Mouse (Mus musculus): Measurements from ENCODE around the gene Lhfpl5.
"Not testable (repeated sequence)": the region's sequence is repeated elsewhere in the genome, so short reads cannot be mapped to it uniquely, and the experiment has no call there.

Gene Lhfpl5

DNA sequence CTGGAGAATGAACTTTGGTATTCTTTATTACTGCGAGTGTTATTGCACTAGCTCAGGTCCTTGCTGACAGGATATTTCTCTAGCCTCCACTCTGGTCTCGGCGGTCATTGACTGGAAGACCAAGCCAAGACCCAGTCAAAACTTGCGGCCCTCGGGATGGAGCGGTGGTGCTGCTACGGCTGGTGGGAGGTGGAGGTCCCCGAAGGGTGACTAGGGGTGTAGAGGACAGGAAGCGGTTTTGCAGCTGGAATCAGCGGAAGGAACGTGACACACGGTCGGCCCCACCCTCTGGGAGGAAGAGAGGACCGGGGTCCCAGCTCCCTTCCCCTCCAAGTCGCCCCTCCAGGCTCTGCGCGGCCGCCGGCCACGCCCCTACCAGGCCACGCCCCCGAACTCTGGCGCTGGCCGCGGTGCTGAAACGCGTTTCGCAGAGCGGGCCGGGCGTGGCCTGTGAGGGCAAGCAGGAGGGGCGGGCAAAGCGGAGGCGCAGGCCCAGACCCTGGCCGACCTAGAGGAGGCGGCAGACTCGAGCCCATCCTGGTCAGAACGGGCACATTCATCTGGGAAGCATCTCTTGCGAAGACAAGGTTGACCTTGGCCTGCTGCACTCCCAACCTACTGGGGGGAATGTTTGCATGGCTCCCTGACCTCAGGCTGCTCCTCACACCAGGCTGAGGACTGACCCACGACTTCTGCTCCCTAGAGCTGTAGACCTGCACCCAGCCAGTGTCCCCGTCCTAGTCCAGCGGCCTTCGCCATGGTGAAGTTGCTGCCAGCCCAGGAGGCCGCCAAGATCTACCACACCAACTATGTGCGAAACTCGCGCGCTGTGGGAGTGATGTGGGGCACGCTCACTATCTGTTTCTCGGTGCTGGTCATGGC, at the start of gene Lhfpl5:
Gene Lhfpl5 (plus strand): TSS at position 398 of the 882 bp plus-strand sequence.
- DNase-seq (ENCODE audit: low read depth, low spot score) = peak; percentile 75

DNA sequence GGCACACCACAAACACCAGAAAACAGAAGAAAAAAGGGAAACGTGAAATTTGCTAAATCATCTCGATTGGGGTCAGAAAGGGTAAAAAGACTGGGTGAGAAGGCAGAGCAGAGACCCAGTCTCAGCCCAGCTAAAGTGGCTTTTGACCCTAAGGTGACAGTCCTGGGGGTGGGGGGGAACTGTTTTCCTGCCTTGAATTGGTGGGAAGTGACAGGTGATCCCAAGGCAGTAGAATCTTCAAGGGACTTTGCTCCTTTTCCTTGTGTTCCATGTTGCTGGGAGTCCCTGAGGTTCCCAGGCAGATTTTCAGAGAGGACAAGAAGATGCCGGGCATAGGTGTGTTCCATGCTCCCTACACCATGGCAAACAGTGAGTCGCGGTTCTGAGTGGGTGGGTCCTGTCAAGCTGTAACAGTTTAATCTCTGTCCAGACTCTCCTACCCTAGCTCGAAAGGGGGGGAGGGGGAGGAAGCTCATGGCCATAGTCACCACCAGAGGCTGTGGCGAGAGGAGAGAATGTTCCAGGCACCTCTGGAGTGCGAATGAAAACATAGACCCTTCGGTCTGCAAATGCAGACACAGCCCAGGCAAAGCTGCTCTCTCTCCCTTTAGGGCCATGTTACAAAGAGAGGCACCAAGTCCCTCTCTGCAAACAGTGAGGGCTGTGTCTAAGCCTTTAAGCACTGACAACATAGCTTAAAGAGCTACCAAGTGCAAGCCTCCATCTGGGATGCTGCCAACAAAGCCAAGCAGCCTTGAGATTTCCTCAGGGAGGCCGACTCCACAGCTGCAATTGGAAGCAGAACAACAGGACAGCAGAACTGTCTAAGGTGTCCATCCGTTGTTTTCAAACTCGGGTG, 48.0 kb upstream of the Lhfpl5 start:
- no peak for DNase-seq (ENCODE audit: low read depth, low spot score)

DNA sequence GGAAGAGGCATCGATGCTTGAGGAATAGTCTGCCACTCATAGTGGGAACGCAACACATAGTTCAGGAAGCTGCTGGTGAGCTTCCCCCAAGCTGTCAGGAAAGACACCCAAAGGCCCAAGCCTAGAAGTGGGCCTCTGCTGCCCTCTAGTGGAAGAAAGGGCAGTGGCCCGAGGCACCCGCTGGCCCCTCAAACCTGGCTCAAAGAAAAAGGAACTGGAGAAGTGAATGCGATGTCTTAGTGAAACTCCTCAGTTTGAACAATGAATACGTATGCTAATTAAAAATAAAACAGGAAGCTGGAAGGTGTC, 47.4 kb upstream of the Lhfpl5 start:
- DNase-seq (ENCODE audit: low read depth, low spot score) = peak; percentile 78

DNA sequence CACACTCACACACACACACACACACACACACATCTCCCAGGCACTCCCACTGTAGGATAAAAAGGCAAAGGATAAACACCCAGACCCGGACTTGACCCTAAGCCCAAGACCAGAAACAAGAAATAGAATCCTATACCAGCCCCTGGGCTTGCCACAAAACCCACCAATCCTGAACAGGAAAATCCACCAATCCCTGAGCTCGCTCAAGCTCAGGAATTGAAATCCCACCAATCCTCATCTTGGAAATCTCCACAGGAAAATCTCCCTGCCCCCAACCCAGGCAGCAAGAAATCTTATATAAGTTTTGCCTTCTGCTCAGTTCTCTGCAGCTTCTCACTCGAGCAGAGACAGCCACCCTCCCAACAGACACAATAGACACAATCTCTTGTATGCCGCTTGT, 46.3 kb upstream of the Lhfpl5 start:
- DNase-seq (ENCODE audit: low read depth, low spot score) = no peak

DNA sequence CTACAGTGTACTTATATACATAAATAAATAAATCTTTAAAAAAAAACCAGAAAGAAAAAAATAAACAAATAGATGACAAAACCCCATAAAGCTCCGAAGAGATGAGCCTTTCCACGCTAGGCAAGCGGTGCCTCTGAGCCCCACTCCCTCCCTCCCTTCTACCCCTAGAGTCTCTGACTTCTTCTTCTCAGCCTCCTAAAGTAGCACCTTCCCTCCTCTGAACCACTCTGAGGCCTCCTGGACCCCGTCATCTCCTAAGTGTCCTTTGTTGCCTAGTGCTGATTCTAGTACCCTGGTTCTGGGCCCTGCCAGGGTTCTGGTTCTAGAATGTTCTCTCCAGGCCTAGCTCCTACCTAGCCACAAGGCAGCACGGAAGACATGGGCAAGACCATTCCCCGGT, 44.9 kb upstream of the Lhfpl5 start, which contains the start of gene Armc12:
Gene Armc12 (plus strand): TSS at position 301 of the 400 bp plus-strand sequence.
- DNase-seq (ENCODE audit: low read depth, low spot score) = no peak

DNA sequence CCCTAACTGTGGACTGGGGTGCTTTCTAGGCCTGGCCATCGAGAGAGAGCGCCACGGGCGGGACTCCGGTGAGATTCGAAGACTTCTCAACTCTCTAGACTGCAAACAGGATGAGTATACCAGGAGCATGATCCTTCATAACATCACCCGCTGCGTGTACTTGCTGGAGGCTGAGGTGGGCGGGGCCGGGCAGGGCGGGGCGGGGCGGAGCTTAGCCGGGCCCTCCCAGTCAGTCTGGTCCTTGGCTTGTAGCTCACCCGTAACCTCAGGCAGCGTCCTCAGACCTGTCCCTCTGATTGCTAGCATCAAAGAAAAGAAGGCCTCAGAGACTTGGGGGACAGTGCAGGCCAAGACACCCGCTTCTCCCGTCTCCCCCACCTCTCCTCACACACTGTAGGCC, 43.5 kb upstream of the Lhfpl5 start:
- no peak for DNase-seq (ENCODE audit: low read depth, low spot score)

DNA sequence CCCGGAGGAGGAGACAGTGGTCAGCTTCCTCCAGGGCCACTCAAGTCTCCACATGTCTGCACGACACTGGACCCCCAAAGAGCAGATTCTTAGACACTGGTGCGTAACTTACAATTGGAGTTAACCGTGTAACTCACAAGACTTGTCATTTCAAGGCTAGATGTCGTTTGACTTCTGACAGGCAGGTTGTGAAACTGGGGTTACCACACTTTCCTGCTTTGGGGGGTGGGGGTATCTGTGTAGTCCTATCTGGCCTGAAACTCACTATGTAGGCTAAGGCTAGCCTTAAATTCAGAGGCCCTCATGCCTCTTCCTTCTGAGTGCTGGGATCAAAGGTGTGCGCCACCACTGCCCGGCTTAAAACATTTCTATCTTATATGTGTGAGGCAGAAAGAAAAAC, 42.9 kb upstream of the Lhfpl5 start:
- DNase-seq (ENCODE audit: low read depth, low spot score) = no peak

DNA sequence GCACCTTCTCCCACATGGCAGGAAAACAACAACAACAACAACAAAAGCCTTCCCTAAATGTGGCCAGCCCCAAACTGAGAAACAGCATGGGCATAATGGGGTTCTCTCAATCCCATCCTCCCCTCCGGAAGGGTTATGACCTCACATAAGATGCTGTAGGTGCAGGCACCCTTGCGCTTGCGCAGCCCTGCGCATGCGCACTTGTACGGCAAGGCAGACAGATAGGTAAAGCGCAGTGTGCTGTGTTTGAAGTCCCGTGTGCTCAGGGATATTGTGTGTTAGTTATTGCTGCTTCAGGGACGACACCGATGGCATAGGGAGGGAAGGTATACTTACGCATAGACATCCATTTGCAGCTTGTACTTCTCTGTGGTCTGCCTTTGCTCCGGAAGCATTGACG, 42.1 kb upstream of the Lhfpl5 start:
- no peak for DNase-seq (ENCODE audit: low read depth, low spot score)

DNA sequence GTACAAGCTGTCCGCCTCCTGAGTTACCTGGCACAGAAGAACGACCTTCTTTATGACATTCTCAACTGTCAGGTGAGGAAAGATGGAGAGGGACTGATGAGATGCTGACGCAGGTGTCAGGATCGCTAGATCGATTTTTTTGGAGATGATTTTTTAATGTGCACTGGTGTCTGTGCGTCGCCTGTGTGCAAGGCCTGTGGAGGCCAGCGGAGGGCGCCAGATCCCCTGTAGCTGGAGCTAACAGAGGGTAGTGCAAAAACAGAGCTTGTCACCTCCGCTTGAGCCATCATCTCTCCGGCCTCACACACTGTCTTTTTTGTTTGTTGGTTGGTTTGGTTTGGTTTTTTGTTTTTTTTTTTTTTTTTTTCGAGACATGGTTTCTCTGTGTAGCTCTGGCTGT, 37.6 kb upstream of the Lhfpl5 start:
- DNase-seq (ENCODE audit: low read depth, low spot score) = no peak

DNA sequence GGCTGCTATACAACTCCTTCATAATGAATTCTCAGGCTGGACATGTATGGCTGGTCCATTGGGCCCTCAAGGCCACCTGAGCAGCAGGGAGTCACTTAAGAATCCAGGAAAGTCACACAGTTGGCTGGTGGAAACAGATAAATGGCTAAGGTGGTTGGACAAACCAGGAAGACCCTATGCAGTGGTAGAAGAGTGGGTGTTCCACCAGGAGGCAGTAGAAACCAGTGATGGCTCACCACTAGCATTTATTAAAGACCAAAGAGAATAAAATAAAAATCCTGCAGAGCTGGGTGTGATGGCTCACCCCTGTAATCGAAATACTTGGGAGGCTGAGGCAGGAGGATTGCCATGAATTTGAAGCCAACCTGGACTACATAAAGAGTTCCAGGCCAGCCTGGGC, 28.5 kb upstream of the Lhfpl5 start:
- no peak for DNase-seq (ENCODE audit: low read depth, low spot score)

DNA sequence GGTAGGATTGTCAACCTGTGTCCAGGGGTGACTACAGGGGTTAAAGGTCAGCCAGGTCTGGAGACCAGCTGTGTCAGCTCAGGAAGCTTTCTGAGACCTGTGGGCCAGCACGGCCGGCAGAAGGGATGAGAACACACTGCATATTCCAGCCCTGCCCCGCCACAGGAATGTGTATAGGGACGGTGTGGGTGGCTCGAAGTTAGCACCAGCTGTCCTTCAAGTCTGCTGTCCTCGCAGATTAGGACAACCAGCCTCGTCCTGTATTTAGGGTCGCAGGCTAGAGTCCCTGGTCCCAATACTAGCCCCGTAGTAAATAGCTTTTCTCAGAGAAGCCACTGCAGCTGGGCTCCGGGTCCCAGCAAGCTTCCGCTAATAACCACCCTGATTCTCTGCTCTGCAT, 26.9 kb upstream of the Lhfpl5 start:
- DNase-seq (ENCODE audit: low read depth, low spot score) = no peak

DNA sequence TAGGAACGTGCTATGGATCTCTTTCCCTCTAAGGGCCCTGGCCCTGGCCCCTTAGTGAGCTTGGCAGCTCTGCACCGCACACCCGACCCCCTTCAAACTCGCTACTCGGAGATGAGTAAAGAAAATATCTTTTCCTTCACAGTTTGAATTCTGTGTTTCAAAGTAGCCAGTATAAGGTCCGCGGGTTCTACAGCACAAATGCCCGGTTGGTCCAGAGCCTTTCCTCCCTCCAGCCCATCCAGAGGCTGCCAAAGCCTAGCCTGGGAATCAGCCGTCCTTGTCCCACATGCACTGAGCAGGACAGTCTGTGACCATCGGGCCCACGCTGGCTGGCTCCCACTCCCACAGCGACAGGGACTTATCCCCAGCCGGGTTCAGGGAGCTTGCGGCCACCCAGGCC, 26.3 kb upstream of the Lhfpl5 start, which contains the start of gene Clpsl2:
Gene Clpsl2 (plus strand): TSS at position 301 of the 400 bp plus-strand sequence.
- DNase-seq (ENCODE audit: low read depth, low spot score) = no peak

DNA sequence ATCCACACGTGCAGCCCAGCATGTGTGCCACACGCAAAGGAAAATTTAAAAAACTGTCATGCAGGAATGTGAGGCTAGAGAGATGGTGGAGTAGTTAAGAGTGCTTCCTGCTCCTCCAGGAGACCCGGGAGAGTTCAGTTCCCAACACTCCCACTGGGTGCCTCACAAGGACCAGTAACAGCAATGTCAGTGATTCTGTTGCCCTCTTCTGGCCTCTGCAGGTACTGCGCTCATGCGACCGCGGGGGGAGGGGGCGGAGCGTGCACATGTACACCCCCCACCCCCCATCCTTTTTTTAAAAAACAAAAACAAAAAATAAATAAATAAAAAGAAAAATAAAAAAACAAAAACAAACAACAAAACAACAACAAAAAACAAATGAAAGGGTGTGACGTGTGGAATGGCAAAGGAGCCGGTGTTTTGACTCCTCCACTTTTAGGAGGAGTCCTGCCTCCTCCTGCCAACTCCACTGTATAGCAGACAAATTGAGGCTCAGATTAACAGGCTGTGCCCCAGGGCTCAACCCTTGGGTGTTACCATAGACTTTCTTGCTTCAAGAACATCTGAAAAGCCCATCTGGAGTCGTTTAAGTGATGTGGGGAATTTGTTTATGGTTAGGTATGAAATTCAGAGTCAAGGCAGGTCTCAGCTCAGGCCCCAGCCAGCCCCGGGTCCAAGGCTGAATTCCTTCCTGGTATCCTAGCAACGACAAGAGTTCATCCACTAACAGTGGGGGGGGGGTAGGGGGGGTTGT, 22.2 kb upstream of the Lhfpl5 start:
- peak; percentile 85 for DNase-seq (ENCODE audit: low read depth, low spot score)

DNA sequence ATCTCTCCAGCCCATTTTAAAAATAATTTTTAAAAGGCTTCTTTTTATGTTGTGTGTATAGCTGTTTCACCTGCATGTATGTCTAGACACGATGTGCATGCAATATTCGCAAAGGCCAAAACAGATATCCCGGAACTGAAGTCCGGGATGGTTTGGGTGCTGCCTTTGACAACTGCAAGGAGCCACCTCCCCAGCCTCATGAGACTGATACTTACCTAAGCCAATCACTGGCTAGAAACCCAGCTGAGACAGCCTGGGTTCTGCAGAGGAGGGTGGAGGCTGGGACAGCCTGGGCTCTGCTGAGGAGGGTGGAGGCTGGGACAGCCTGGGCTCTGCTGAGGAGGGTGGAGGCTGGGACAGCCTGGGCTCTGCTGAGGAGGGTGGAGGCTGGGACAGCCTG, 21.4 kb upstream of the Lhfpl5 start:
- DNase-seq (ENCODE audit: low read depth, low spot score) = not testable (repeated sequence)

DNA sequence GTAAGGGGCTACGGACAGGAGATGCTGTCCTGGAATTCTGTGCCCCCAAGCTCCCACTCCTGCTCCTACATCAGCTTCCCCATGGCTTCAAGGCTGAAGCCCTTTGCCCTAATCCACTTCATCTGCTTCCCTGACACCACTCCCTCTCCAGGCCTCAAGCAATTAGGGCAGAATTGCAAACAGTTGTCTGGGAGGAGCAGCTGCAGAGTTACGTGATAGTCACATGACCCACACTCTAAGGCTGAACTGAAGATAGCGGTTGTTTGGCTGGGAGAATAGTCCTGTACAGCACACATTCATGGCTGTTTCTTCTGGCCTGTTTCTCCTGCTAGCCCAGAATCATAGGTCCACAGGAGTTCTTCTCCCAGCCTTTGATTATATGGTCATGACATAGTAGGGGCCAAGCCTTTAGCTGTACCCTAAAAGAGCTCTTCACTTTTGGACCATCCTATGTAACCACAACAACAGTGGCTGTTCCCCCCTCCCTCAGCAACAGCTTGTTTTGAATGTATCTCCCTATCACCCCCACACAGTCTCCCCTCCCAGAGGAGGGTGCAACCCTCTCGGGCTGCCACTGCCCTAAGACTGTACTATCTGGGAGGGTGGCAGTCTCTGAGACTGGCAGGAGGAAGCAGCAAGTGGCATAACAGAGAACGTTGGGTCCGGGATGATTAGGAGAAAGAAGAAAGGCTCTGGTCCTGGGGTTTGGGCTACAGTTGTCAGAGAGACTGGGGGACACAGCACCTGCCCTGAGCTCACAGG, 18.6 kb upstream of the Lhfpl5 start:
- no peak for DNase-seq (ENCODE audit: low read depth, low spot score)

DNA sequence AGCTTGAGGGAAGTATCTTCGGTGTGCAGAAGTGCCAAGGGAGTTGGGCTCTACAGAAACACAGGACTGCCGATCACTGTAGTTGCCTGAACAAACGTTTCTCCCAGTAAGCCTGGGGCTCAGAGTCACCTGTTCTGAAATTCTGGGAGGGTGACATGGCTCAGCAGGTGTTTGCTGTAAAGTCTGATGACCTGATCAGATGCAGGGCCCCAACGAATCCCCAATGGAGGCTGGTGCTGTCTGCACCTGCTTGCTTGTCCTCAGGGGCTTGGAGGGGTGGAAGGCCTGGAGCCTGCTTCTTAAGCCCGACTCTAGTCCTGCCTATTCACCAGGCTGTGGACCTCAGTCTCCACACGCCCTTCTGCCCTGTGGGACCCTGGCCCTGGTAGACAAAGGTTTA, 17.7 kb upstream of the Lhfpl5 start:
- no peak for DNase-seq (ENCODE audit: low read depth, low spot score)

DNA sequence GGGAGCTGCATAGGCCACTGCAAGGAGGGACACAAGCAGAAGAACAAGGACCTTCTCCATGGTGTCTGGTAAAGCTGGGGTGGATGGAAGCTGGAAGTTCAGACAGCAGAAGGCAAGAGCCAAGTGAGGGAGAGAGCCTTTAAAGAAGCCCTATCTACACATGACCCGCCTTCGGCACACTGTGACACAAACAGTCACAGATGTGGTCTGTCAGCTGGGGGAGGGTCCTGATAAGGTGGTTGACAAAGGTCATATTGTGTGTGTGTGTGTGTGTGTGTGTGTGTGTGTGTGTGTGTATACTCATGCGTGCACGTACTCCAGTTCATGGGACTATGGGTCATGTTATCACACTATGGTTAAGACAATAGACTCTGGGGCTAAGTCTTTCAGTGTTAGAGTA, 14.8 kb upstream of the Lhfpl5 start, which contains the start of gene Clps:
Gene Clps (minus strand): TSS at position 169 of the 400 bp plus-strand sequence.
- no peak for DNase-seq (ENCODE audit: low read depth, low spot score)

DNA sequence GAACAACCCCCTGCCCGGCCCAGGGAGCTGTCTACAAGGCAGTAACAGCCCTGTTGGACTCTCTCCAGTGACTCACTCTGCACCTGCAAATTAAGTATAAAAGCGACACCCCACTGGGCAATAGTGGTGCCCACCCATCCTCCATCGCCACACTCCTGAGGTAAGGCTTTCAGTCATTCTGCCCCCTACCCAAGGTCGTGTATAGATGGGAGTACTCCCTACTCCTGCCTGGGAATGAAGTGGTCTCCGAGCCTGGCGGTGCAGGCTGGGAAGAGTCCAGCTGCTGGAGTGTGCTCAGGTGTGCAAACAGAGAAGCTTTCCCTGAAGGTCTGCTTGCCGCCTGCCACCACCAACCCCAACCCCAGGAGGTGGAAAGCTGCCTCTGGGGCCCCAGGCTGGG, 13.8 kb upstream of the Lhfpl5 start:
- DNase-seq (ENCODE audit: low read depth, low spot score) = no peak

DNA sequence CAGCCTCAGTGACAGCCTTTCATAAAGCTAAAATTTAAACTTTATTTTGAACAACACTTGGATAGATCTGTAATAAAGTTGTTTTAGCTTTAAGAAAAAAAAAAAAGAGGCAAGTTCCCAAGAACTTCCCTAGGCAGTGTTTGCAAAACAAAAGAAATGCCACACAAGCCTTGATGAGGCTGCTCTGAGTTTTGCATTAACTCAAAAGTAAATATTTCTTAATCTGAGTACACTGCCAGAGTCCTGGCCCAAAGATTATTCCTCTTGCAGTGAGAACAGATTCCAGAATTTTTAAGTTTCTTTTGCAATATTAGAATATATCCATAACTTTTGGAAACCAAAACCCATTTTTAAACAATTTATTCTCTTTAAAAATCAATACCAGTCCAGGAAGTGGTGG, 10.3 kb upstream of the Lhfpl5 start:
- DNase-seq (ENCODE audit: low read depth, low spot score) = no peak

DNA sequence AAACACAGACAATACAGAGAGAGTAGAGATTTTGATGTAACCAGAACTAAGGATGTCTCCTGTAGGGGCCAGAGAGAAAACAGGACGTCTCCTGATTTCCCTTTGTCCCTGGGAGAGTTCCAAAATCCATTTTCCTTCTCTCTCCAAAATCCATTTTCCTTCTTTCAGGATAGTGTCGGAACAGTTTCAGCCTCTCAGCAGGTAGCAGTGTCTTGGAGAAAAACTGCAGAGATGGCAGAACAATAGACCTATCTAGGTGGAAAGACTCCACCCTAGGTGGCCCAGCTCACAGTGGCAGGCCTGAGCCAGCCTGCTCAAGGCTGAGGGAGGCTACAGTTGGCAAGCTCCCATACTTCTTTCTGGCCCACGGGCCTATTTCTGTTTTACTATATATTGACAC, 7.9 kb upstream of the Lhfpl5 start:
- DNase-seq (ENCODE audit: low read depth, low spot score) = no peak

DNA sequence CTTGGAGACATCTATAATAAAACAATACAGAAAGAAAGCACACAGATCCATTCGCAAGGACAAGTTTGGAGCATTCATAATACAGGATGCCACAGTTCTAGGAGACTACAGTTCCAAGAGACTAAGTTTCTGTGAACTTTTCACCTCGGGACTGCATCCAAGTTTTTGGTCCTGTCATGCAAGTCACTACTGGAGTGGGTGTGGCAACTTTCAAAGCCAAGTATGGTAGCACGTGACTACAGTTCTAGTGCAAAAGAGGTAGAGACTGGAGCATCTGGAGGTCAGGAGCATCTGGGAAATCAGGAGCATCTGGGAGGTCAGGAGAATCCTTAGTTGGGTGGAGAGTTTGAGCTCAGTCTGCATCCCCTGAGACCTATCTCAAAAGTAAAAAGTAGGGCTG, 3.6 kb upstream of the Lhfpl5 start:
- DNase-seq (ENCODE audit: low read depth, low spot score) = no peak
